Mouse (Mus musculus): ENCODE results near the gene Rarres1.
A peak's percentile ranks its signal among the peaks of the same experiment; 100 is the strongest.

Rarres1 gene

GRCm38 (mm10) chr3:67492086-67492869 lies 23.0 kb downstream of the Rarres1 start:
- no peak for DNase-seq

GRCm38 (mm10) chr3:67490156-67490555 lies 25.2 kb downstream of the Rarres1 start:
- DNase-seq: no peak

DNA sequence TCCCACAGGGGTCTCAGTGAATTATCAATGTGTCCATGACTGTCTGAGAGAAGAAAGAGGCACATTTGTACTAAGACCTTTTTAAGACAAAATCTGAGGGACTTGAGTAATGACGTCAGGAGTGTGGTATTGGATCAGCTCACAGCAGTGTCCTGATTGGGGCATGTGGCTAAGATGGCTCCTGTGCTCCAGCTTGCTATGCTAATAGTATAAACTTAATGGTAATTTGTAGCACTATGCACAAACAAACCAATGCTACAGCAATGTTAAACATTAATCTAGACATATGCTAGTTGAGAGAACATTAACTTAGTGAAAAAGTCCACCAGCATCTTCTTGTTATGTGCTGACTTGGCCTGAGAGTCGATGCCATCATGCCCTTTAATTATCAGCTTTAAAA lies 30.1 kb downstream of the Rarres1 start:
- no peak for DNase-seq

DNA sequence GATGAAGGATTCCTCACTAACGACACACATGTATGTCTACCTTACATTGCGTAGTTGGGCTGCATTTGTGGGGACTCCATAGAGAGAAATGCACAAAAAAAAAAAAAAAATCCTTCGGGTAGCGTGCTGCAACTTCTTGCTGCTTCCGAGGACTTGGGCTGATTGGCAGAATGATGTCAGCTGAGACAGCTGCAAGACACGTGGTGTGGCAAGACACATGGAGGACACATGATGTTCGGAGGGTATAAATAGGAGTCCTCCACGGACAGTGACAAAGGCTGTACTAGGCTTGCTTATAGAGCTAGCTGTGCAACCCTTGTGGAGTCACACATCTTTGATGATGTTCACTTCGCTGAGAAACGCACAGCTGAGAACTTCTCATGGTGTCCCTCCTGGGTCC lies 32.9 kb downstream of the Rarres1 start:
- no peak for DNase-seq

DNA sequence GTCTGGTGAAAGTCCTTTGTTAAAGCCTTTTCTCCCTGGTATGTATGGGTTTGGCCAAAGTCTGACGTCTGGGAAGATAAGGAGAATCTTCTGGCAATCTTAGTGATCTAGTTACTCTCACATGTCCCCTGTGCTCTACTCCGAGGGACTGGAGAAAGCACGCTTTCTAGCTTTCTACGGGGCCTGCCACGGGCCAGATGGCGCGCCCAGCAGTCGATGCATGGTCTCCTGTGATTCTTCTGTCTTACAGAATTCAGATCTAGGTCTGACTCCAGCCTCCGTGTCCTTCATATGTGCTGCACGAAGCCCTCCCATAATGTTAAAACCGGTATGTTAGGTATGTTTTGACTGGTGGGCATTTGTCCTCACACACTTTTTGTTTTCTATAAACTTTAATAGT lies 35.5 kb downstream of the Rarres1 start:
- no peak for DNase-seq

DNA sequence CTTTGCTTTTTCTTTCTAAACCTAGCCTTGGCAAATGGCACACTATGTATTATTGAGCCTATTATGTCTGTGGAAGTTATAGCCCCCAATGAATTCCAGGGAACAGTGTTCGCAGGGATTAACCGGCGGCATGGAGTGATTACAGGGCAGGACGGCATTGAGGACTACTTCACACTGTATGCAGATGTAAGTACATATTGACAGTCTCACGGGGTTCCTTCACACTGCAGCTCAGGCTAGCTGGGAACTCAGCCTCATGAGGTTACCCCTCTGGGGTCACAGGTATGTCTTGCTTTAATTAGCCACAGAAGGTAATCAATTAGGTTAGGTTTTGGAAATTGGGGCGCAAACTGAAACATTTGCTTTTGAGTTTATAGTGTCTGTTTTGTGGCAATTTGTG lies 41.9 kb downstream of the Rarres1 start:
- no peak for DNase-seq

- DNase-seq: no peak
Measured at GRCm38 (mm10) chr3:67471408-67472127, 43.8 kb downstream of the Rarres1 start.

- no peak for DNase-seq
Measured at GRCm38 (mm10) chr3:67467281-67467680, 48.0 kb downstream of the Rarres1 start.

- no peak for DNase-seq
Measured at GRCm38 (mm10) chr3:67466576-67466975, 48.7 kb downstream of the Rarres1 start.

- DNase-seq: peak; percentile 75
Measured at GRCm38 (mm10) chr3:67463450-67464372, 51.6 kb downstream of the Rarres1 start, which contains the start of gene Lxn. Gene Lxn (minus strand): TSS chr3:67463926.

DNA sequence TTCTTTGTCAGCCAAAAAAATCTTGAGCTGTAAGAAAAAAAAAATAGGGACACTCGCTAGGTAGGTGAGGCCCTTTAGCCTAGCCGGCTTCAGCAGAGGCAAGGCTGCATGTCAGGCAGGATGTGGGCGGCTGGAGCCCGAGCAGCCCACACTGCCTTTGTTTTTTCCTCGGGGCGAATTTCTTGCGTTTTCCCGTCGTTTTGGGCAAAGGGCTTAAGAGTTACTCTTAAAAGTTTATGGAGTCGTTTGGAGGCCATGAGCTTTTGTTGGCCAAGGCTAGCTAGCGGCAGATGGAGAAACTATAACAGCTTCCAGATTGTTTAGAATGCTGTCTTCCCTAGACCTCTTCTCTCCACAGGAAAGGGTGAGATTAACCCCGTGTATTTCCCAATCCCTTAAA lies 52.3 kb downstream of the Rarres1 start:
- DNase-seq: no peak

- DNase-seq: no peak
Measured at GRCm38 (mm10) chr3:67462578-67462977, 52.7 kb downstream of the Rarres1 start.

DNA sequence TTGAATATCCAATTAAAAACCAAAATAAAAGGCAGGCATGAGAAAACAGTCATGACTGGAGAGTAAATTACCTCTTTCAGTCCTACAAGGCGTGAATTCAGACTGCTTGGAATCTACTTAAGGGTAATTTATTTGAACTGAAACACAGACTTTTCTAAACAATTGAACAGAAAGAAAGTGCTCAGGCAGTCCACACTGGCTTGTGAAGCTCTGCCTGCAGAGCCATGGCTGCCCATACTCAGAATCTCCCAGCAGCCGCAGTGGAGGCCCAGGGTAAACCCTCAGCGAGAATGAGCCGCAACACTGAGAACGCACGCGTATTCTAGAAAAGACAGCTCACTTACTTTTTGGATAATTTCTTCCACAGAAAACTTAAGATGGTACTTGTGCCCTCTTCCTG lies 53.3 kb downstream of the Rarres1 start:
- DNase-seq: no peak

GRCm38 (mm10) chr3:67459881-67460280 lies 55.4 kb downstream of the Rarres1 start:
- no peak for DNase-seq

DNA sequence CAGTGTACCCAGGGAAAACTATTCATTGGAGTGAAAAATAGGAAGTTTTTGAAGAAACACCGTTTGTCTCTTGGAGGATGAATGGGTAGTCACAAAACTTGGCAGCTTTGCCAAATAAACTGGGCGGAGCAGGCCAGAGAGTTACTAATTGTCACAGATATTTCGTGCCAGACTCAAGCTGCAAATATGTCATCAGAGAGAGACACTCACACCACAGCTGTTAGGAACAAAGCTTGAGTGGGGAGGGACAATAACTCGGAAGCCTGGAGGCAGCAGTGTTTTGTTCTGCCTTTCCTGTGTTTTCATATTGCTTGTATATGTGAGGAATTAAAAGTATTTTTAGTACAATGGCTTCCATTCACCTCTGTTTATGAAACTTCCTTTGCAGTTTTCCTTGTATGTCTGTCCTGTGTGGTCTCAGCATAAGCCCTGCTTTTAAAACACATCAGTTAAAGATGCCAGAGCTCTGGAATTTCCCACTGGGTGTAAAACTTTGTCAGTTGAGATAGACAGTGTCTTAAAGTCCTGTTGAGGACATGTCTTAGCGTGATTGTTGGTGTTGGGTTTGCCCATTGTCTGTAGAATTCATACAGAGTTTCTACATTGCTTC lies 64.6 kb downstream of the Rarres1 start:
- no peak for DNase-seq

DNA sequence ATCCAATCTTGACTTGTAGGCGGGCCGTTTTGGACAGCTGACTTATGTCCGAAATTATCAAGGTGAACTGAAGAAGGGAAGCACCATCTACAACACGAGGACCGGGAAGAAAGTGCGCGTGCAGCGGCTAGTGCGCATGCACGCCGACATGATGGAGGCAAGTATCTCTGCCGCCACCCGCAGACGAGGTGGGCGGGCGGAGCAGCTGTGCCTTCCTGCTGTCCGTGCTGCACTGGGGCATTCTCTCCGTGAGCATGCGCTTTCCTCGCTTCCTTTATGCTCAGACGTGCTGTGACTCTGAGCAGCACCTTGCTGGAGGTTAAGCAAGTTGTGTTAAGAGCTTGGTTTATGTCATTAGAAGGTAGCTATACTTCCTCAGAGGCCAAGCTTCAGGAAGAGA lies 65.7 kb downstream of the Rarres1 start:
- DNase-seq: peak; percentile 13

DNA sequence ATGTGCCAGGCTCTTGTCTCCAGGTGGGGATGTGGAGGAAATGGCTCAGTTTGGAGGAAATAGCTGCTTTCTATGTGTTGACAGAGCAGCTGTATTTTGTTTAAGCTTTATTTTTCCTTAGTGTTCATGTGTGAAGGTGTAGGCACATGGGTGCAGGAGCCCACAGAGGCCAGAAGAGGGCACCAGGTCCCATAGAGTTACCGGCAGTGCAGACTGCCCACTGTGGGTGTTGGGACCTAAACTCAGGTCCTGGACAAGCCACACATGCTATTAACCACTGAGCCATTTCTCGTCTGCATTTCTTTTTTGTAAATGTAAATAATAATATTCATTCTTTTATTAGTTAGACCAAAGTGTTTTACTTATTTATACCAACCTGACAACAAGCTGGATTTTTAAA lies 68.2 kb downstream of the Rarres1 start:
- DNase-seq: no peak

DNA sequence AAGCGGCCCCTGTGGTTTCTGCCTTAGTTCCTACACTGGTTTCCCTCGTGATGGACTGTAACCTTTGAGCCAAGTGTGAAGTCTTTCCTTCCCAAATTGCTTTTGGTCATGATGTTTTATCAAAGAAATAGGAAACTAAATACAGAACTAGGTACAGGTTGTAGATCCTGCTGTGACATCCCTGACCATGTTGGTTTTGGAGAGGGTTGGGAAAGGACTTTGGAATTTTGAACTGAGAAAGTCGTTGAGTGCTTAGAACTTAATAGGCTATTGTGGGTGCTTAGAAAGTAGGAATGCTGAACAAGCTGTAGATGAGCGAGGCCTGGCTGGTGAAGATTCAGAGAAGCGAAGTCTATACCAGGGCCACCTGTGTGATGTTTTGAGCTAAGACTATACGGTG lies 81.3 kb downstream of the Rarres1 start:
- no peak for DNase-seq

GRCm38 (mm10) chr3:67429999-67430380 lies 85.3 kb downstream of the Rarres1 start, which contains the start of gene Gfm1:
Gene Gfm1 (plus strand): TSS chr3:67430096.
- peak; percentile 86 for DNase-seq

- DNase-seq: no peak
Measured at GRCm38 (mm10) chr3:67429338-67429998, 85.9 kb downstream of the Rarres1 start.
